Mouse (Mus musculus) ZHBTc4 (cell line): Measurements from ENCODE around the gene Kcnc1.

ENCODE experiments used
- DNase-seq: peaks from one replicate; pipeline ENCODE4 v3.0.0-alpha.2; 2011; ENCODE audit warnings: low read depth, low spot score

Kcnc1 gene

DNA sequence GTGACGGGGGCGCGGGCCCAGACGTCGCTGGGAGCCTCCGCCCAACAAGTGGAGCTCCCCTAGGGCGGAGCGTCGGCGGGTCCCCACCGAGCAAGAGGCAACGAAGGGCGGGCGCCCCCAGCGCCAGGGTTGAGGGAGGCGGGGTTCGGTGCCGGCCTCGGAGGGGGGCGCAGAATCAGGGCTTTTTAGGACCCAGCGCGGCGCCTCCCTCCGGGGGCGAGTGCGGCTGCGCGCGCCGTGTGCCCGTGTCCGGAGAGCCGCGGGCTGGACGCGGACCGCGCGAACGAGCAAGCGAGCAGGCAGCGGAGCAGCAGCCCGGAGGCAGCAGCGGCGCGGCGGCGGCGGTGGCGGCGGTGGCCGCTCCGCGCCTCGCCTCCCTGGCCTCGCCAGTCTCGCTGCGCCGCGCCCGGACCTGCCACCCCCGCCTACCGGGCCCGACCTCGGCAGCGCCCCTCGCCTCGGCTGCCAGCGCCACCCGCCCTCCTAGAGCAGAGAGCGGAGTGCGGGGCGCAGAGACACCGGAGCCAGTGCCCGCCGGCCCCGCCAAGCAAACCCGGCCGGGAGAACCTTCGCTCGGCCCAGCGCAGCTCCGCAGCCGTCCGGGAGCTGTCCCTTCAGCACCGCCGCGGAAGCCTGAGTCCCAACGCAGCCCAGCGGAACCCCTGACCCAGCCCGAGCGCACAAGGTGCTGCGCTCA, at the start of gene Kcnc1:
Kcnc1 (plus strand) TSS at position 267 of the 697 bp plus-strand sequence.
- peak; percentile 90 for DNase-seq

DNA sequence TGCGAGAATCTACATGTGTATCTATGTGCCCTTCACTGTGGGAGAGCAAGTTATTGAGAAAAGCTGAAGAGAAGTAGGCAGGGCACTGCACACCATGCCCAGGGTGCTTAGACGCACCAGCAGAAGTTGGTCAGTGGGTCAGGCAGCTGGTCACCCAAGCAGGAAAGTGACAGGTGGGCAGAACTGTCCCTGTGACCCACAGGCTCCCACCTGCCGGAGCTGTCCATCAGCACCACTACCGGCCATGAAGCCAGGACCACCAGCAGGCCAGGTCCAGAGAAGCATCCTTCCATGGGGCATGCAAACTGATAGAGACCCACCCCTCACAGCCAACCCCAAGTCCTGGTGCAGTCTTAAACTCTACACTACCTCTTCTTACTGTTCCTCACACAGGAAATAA, 48.6 kb upstream of the Kcnc1 start:
- no peak for DNase-seq

DNA sequence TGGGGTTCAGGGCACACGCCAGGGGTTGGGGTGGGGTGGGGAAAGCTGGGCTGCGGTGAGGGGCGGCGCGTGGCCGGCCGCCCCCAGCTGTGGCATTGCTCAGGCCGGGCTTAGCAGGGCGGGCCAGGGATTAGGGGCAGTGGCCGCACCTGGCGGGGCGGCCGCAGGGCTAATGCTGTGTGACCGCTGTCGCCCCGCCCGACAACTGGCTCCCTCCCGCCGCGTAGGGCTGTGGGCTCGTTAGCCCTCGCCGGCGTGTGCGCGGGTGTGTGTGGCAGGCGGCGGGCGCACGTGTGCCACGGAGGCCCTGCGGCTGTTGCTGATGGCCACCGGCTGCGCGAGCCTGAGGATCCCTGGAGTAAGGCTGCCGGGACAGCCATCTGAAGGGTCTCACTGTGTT, 47.5 kb upstream of the Kcnc1 start:
- DNase-seq: peak; percentile 31

DNA sequence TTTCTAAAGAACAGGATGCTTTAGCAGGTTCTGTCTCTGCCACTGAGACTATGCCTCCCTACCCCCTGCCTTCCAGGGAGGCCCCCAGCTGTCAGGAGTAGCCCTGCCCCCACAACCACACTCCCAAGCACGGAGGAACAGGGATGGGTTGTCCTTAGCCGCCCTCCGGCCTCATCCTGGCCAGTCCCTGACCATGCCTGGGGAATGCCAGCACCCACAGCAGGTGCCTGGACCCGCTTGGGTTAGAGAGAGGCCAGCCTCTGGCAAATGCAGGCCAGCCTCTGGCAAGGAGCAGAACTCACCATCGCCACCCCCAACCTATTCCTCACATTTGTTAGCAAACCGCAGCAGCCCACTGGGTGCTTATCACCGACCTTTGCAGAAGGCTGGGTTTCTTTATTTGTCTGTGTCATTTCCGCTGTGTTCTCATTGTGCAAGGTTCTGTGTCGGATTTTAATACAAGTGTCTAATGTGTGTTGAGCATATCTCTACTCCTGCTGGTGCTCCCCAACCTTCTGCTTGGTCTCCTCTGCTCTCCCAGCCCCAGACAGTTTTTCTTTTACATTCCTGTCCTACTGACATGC, 46.1 kb upstream of the Kcnc1 start:
- DNase-seq: no peak

DNA sequence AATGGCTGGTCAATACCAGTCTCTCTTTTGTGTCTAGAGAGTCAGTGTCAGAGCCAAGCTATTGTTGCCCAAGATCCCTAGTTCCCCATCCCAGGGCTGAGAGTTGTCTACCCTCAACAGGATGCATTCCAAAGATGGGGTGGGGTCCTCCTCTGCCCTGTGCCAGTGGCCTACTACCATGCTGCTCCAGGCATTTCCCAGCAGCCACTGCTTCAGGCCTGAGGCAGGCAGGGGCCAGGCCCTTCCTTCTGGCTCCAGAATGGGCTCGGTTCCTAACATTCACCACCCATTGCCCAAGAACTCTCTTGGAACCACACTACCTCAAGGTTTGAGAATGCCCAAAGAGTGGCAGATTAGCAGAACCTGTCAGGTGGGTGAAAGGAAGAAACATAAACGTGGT, 43.5 kb upstream of the Kcnc1 start:
- peak; percentile 18 for DNase-seq

DNA sequence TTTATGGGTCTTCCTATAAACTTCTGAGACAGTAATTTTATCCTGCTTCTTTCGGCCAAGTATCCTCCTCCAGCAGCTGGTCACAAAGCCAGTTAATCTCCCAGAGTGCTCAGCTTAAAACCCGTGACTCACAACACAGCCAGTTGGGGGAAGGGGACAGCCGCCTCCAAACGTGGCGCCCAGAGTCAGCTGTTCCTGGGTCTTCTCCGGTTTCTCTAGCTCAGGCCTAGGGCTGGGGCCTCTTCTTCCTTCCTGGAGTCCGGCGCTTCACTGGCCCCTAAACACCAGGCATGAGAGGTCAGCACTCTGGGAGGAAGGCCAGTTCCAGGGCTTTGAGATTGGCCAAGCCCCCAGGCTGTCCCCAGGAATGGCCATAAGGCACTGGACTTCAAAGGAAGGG, 43.1 kb upstream of the Kcnc1 start:
- no peak for DNase-seq

DNA sequence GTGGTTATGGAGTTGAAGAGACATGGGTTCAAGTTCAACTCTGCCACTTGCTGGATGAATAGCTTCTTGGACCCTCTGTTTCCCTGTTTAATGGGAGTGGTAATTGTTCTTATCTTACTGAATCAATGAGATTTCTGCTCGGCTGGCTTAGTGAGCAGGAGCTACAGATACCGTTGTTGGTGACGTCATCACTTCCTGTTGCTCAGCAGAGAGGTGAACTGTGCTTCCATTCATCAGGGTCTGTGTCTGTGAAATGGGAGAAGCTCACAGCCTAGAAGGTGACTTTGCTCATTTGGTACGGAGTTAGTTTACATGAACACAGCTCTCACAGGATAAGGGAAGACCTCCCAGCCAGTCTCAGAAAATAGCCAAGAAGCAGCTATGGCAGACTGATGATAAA, 42.4 kb upstream of the Kcnc1 start:
- DNase-seq: no peak

DNA sequence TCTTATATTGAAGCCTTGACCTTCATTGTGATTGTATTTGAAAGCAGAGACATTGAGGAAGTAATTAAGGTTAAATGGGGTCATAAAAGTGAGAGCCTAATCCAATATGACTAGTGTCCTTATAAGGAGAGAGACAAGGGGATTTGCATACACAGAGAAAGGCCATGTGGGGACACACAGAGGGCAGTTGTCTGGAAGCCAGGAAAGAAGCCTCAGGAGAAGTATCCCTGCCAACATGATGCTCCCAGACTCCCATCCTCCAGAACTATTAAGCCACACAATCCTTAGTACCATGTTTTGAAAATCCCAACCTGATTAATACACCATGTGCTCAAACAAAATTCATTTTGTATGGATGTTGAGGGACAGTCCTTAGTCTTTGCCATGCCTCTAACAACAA, 34.5 kb upstream of the Kcnc1 start:
- no peak for DNase-seq

DNA sequence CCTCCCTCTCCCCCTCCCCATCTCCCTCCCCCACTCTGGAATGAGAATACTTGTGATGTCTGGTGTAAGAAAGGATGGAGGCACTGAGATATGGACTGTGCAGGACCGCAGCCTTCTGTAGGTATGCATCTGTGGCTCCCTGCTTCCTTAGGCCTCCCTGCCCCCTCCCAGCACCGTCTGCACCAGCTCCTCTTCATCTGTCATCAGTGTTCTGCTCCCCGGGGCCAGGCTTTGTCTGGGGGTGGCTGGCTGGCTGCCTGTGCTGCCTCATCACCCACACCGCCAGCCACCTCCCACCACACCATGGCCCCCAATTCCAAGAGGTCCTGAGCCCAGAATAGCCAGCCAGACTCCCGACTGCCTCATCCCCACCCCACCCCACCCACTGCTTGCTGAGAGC, 32.1 kb upstream of the Kcnc1 start:
- DNase-seq: no peak

DNA sequence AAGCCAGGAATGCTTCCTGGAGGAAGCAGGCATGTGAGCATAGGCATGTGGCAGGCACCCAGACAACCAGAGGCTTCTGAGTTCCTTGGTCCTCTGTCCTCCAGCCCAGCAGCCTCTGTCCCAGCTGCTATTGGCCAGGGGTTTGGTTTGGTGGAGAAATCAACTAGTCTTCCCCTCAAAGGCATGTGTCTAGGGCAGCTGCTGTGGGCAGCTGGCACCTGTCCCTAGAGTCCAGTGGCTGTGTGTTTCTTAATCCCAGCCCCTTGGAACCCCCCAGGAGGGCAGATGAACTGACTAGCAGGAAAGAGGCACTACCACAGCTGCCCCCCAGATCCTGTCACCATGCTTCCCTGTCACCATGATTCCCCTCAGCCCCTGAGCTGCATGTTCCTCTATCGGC, 30.5 kb upstream of the Kcnc1 start:
- DNase-seq: no peak

DNA sequence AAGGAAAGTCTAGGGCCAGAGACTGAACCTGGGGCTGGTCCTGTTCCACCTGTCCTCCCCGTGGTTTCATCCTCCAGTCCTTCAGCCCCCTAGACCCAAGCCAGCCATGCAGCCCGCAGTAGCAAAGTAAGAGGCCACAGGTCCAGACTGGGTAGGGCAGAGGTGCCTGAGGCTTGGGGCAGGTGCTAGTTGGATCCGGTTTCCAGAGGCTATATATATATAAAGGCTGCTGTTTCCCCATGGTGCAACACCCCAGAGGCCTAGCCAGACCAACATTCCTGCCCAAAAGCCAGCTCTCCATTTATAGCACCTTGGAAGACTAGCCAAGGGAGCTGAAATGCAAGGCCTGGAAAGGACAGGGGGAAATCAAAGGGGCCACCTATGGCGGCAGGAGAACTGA, 25.2 kb upstream of the Kcnc1 start:
- no peak for DNase-seq

DNA sequence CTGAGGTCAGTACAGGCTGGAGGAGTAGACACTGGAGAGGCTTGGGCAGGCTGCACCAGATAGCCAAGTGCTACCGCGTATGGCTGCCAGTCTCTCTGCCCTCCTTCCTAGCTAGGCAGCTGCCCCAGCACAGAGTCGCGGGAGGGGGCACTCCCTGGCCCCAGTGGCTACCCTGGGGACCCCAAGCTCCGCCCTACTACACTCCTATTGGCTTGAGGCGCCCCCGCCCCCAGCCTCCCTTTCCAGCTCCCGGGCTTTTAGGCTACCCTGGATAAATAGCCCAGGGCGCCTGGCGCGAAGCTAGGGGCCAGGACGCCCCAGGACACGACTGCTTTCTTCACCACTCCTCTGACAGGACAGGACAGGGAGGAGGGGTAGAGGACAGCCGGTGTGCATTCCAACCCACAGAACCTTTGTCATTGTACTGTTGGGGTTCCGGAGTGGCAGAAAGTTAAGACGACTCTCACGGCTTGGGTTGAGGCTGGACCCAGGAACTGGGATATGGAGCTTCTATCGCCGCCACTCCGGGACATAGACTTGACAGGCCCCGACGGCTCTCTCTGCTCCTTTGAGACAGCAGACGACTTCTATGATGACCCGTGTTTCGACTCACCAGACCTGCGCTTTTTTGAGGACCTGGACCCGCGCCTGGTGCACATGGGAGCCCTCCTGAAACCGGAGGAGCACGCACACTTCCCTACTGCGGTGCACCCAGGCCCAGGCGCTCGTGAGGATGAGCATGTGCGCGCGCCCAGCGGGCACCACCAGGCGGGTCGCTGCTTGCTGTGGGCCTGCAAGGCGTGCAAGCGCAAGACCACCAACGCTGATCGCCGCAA, 19.9 kb upstream of the Kcnc1 start, which contains the start of gene Myod1:
Myod1 (plus strand) TSS at position 303 of the 836 bp plus-strand sequence.
- peak; percentile 25 for DNase-seq

DNA sequence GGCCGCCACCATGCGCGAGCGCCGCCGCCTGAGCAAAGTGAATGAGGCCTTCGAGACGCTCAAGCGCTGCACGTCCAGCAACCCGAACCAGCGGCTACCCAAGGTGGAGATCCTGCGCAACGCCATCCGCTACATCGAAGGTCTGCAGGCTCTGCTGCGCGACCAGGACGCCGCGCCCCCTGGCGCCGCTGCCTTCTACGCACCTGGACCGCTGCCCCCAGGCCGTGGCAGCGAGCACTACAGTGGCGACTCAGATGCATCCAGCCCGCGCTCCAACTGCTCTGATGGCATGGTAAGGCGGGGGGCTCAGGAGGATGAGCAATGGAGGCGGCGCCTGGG, 19.3 kb upstream of the Kcnc1 start:
- DNase-seq: peak; percentile 69

DNA sequence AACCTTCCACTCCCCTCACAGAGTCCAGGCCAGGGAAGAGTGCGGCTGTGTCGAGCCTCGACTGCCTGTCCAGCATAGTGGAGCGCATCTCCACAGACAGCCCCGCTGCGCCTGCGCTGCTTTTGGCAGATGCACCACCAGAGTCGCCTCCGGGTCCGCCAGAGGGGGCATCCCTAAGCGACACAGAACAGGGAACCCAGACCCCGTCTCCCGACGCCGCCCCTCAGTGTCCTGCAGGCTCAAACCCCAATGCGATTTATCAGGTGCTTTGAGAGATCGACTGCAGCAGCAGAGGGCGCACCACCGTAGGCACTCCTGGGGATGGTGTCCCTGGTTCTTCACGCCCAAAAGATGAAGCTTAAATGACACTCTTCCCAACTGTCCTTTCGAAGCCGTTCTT, 18.2 kb upstream of the Kcnc1 start:
- DNase-seq: peak; percentile 49

DNA sequence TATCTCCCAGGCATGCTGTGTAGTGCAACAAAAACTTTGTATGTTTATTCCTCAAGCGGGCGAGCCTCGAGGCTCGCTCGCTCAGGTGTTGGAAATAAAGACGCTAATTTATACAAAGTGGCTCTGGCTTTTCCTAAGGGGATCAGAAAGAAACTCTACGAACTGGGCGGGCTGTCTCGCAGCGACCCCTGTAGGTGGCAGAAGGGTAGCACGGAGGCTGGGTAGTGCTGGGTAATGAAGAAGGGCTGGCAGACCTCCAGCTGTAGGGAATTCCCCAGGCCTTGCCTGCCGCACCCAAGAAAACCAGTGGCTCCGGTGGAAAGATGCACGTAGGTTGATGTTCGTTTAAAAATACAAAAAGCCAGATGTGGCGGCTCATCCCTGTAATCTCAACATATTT, 17.3 kb upstream of the Kcnc1 start:
- DNase-seq: peak; percentile 81

DNA sequence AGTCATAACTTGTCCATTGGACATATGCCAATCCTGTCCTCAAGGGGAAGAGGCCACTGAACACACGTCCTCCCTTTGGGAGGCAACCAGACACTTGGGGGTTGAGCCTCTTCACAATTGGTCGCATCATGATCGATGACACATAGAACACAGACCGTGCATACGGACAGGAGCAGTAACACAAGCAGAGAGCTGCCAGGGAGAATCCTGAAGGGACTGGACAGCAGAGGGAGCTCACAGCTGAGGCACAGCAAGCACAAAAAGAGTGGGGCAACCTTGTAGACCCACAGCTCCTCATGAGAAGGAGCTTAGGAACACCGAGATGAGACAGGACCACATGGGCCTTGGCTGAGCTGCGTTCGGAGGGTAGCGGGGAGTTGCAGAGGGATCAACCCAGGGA, 15.7 kb upstream of the Kcnc1 start:
- DNase-seq: no peak

DNA sequence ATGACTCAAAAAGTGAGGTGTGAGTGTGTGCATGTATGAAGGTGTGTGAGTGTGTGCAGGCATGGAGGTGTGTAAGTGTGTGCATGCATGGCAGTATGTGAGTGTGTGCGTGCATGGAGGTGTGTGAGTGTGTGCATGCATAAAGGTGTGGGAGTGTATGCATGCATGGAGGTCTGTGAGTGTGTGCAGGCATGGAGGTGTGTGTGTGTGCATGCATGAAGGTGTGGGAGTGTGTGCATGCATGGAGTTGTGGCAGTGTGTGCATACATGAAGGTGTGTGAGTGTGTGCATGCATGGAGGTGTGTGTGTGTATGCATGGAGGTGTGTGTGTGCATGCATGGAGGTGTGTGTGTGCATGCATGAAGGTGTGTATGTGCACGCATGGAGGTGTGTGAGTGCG, 8.9 kb upstream of the Kcnc1 start:
- no peak for DNase-seq

DNA sequence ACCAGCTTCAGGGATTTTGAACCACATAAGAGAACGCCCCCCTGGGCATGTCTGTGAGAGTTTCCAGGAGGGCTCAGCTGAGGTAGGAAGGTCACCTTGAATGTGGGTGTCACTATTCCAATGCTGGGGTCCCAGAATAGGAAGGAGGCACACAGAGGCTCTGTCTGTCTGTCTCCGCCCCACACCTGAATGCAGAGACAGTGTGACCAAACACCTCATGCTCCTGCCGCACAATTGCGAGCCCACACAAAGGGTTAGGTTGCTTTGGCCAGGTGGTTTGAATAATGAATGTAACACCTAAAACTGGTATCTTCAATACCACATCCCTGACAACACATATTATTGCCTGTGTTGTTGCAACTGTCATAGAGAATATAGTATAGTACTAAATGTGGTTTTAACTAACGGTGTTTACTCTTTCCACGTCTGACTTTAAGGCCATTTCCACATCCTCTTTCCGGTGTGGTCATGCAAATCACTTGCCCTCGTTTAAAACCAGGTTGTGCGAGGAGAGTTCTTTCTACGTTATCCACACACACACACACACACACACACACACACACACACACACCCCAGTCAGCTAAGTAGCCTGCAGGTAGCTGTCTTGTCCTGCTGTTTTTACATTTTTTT, 6.7 kb upstream of the Kcnc1 start:
- DNase-seq: no peak

DNA sequence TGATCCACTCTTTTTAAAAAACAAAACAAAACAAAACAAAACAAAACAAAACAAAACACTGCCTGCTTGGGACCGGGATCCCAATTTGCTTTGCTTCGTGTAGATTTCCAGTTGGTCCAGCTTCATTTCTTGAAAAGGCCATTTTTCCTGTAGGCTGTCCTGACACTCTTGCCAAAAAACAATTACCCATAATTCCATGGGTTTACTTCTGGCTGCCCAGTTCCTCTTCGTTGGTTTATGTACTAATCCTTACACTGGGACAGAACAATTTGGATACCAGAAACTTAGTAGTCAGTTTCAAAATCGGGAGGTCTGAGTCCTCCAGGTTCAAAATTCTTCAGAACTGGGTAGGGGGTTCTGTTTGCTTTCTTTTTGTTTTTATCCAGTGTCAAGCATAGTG, 6.1 kb upstream of the Kcnc1 start:
- no peak for DNase-seq

DNA sequence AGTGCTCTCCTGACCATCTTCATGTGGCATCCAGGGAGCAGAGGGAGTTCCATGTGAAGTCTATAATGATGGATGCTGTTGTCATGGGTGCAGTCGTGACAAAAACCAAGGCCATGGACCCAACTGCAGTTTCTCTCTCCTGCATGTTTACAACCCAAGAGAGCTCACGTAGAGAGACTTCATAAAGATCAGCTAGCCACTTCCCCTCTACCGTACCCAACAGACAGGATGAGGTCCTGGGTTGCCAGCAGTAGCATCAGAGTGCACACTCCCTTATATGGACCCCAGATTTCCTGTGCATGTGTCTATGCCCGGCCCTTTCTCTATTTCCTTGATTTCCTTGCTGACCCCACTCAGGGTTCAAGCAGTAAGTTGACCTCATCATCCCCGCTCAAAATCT, 4.6 kb upstream of the Kcnc1 start:
- DNase-seq: no peak

DNA sequence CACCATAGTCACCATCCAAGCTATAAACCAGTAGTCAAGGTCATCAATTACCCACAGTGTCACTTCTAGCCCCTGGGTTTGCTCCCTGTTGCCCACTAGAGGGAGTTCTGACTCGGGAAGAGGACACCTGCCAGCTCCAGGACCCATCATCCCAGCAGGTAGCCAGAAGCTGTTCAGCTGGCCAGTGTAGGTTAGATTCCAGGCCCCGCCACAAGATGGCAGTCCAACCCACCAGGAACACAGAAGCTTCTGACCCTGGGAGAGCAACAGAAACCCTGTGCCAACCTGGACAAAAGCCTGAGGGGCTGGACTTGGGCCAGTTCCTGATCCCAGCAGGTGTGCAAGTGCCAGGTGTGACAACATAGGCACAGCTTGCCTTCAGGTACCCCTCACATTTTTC, 3.2 kb upstream of the Kcnc1 start:
- peak; percentile 94 for DNase-seq

DNA sequence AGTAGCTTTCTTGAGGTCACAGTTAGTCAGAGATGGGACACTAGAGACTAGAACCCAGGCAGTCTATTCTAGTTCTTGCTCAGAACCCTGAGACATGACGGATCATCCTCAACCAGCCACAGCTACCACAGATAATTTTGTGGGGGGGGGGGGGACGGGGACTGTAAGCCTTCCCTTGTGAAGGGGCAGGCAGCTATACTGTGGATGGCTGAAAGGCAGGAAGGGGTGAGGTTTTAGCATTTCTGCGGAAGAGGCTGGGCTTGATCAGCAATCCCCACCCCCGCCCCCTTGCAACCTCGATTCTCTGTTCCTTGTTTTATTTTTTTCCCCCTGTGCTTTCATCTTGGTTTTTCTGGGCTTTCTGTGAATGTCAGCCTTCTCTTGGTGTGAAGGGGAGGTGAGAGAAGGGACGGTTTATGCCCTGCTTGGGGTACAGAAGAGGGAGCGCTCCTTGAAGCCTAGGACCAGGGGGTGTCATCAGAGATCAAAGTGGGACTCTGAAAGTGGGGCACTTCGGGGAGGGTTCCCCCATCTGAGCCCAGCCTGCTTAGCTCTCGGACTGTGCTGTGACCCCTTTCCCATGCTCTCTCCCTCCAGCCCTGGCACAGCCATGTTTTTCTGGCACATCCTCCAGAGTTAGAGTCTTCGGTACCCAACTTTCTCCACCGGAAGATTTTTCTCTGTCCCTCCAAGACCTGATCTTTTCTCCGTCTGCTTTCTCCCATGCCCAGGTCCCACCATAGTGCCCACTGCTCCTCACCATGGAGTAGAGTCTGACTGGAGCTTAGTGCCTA, 2.4 kb upstream of the Kcnc1 start:
- DNase-seq: no peak
